Mouse (Mus musculus) ES-Bruce4 (cell line): ENCODE results near the gene Cyth3. TPM values are rescaled to one million over a fixed set of nuclear protein-coding genes. Genes with fewer than 3 reads are reported as not detected.

Source experiments
- H3K27ac ChIP-seq: 2 replicates; pipeline ENCODE4 v1.5.1; 2012; ENCODE audit warnings: low read length, inconsistent platforms; ENCODE audit not compliant: insufficient read depth
- H3K27me3 ChIP-seq: 2 replicates; pipeline ENCODE4 v1.6.1; 2012; ENCODE audit warnings: mild to moderate bottlenecking, low read length, inconsistent platforms; ENCODE audit not compliant: control insufficient read depth, poor library complexity, insufficient read depth, severe bottlenecking
- H3K36me3 ChIP-seq: 2 replicates; pipeline ENCODE4 v1.6.1; 2012; ENCODE audit warnings: inconsistent platforms, mild to moderate bottlenecking, low read length, moderate library complexity; ENCODE audit not compliant: control insufficient read depth, poor library complexity, insufficient read depth, severe bottlenecking
- H3K4me1 ChIP-seq: one replicate; pipeline ENCODE4 v1.8.1; 2011; ENCODE audit warnings: low read length; ENCODE audit not compliant: control insufficient read depth, insufficient read depth
- H3K4me3 ChIP-seq: 2 replicates; pipeline ENCODE4 v1.5.1; 2011; ENCODE audit warnings: low read depth, mild to moderate bottlenecking, low read length
- H3K9ac ChIP-seq: 2 replicates; pipeline ENCODE4 v1.6.1; 2012; ENCODE audit warnings: low read depth, mild to moderate bottlenecking, inconsistent platforms; ENCODE audit not compliant: poor library complexity, severe bottlenecking
- H3K9me3 ChIP-seq: replicated peaks from 2 replicates; pipeline ENCODE4 v1.6.1; 2012; ENCODE audit warnings: mild to moderate bottlenecking, low read length, inconsistent platforms; ENCODE audit not compliant: control insufficient read depth, poor library complexity, insufficient read depth, severe bottlenecking
- CTCF ChIP-seq: IDR thresholded peaks from one replicate; pipeline ENCODE4 v1.8.1; 2011; ENCODE audit warnings: low read depth, low read length
- EP300 ChIP-seq: IDR thresholded peaks from 2 replicates; pipeline ENCODE4 v1.6.1; 2011; ENCODE audit warnings: low read depth, low read length; ENCODE audit not compliant: insufficient read depth
- POLR2A ChIP-seq: IDR thresholded peaks from one replicate; pipeline ENCODE4 v1.8.1; 2011; ENCODE audit warnings: low read length; ENCODE audit not compliant: insufficient read depth
- polyA plus RNA-seq: library from polyadenylated mRNA; stranded (reverse); fragments of >200 nt; gene quantifications from 2 replicates; pipeline ENCODE4 v1.2.4, GENCODE M21; 2011; ENCODE audit warnings: low read depth; ENCODE audit not compliant: missing spikeins, insufficient read depth, insufficient read length

Gene Cyth3
- polyA plus RNA-seq, 1 experiment: 15.5 TPM

- H3K27ac ChIP-seq: no peak overlapping the region
- no peaks in the 10 kb centered on the region for H3K36me3 ChIP-seq
- H3K9me3 ChIP-seq: no peaks in the 10 kb centered on the region
- peak; percentile 45 for TF ChIP-seq CTCF
- TF ChIP-seq EP300: no peak
- H3K4me1 ChIP-seq: no peaks in the 10 kb centered on the region
- H3K27me3 ChIP-seq: no peaks in the 10 kb centered on the region
- no peak overlapping the region for H3K9ac ChIP-seq
- H3K4me3 ChIP-seq: no peak overlapping the region
These were observed 39.2 kb upstream of the Cyth3 start for GRCm38 (mm10) chr5:143583081-143583480.

GRCm38 (mm10) chr5:143584982-143585381 lies 37.3 kb upstream of the Cyth3 start:
- Histone ChIP-seq H3K9ac (no peak overlapping the region), H3K36me3 (no peaks in the 10 kb centered on the region), H3K9me3 (no peaks in the 10 kb centered on the region), H3K27ac (no peak overlapping the region), H3K4me1 (no peaks in the 10 kb centered on the region), H3K27me3 (no peaks in the 10 kb centered on the region), H3K4me3 (no peak overlapping the region)
- TF ChIP-seq POLR2A (no peak), CTCF (no peak), EP300 (no peak)

GRCm38 (mm10) chr5:143586386-143586785 lies 35.9 kb upstream of the Cyth3 start:
- TF ChIP-seq CTCF (no peak), EP300 (no peak), POLR2A (no peak)
- Histone ChIP-seq H3K4me1 (no peaks in the 10 kb centered on the region), H3K27me3 (no peaks in the 10 kb centered on the region), H3K9ac (no peak overlapping the region), H3K27ac (no peak overlapping the region), H3K4me3 (no peak overlapping the region), H3K36me3 (no peaks in the 10 kb centered on the region), H3K9me3 (no peaks in the 10 kb centered on the region)

- TF ChIP-seq POLR2A (no peak), CTCF (no peak), EP300 (no peak)
- H3K4me1 ChIP-seq: no peaks in the 10 kb centered on the region
- H3K27me3 ChIP-seq: no peaks in the 10 kb centered on the region
- H3K27ac ChIP-seq: no peak overlapping the region
- no peak overlapping the region for H3K9ac ChIP-seq
- H3K36me3 ChIP-seq: no peaks in the 10 kb centered on the region
- H3K9me3 ChIP-seq: no peaks in the 10 kb centered on the region
- no peak overlapping the region for H3K4me3 ChIP-seq
These were observed 33.1 kb upstream of the Cyth3 start for GRCm38 (mm10) chr5:143589108-143589507.

- Histone ChIP-seq H3K4me1 (no peaks in the 10 kb centered on the region), H3K4me3 (no peak overlapping the region), H3K9ac (no peak overlapping the region), H3K27me3 (no peaks in the 10 kb centered on the region), H3K36me3 (no peaks in the 10 kb centered on the region), H3K27ac (no peak overlapping the region), H3K9me3 (no peaks in the 10 kb centered on the region)
- TF ChIP-seq POLR2A: no peak
- no peak for TF ChIP-seq EP300
- TF ChIP-seq CTCF: no peak
These were observed 29.3 kb upstream of the Cyth3 start for GRCm38 (mm10) chr5:143592926-143593325.

- H3K4me3 ChIP-seq: no peak overlapping the region
- no peaks in the 10 kb centered on the region for H3K27me3 ChIP-seq
- H3K9me3 ChIP-seq: no peaks in the 10 kb centered on the region
- H3K36me3 ChIP-seq: no peaks in the 10 kb centered on the region
- H3K4me1 ChIP-seq: no peaks in the 10 kb centered on the region
- H3K9ac ChIP-seq: no peak overlapping the region
- H3K27ac ChIP-seq: no peak overlapping the region
- no peak for TF ChIP-seq EP300
- TF ChIP-seq POLR2A: no peak
- no peak for TF ChIP-seq CTCF
These were observed 28.6 kb upstream of the Cyth3 start for GRCm38 (mm10) chr5:143593563-143594146.
